Mouse (Mus musculus) embryonic facial prominence, embryonic 14.5 days (tissue): Measurements from ENCODE around the gene Stk26. TPM values are rescaled to one million over a fixed set of nuclear protein-coding genes. Genes with fewer than 3 reads are reported as not detected.

Source experiments
- ATAC-seq: fragments of 200-750 bp; cut with Nextera tagmentation; 2 replicates; pipeline ENCODE4 v1.8.0; 2017; ENCODE audit warnings: low read depth, moderate number of reproducible peaks, moderate TSS enrichment
- DNase-seq: peaks from one replicate; pipeline ENCODE4 v3.0.0-alpha.2; 2015; ENCODE audit warnings: low spot score
- H3K27ac ChIP-seq: fragments of 300-500 bp; sonication (generic); replicated peaks from 2 replicates; pipeline ENCODE4 v1.5.1; 2014; ENCODE audit warnings: low read depth, mild to moderate bottlenecking, low read length, moderate library complexity
- H3K27me3 ChIP-seq: fragments of 300-500 bp; sonication (generic); replicated peaks from 2 replicates; pipeline ENCODE4 v1.6.1; 2014; ENCODE audit warnings: low read length; ENCODE audit not compliant: control insufficient read depth, insufficient read depth
- H3K36me3 ChIP-seq: fragments of 300-500 bp; sonication (generic); 2 replicates; pipeline ENCODE4 v1.6.1; 2014; ENCODE audit warnings: low read length, mixed read lengths; ENCODE audit not compliant: control insufficient read depth, insufficient read depth
- H3K4me1 ChIP-seq: fragments of 300-500 bp; sonication (generic); 2 replicates; pipeline ENCODE4 v1.6.1; 2014; ENCODE audit warnings: antibody characterized with exemption, low read length; ENCODE audit not compliant: control insufficient read depth, insufficient read depth
- H3K4me2 ChIP-seq: fragments of 300-500 bp; sonication (generic); 2 replicates; pipeline ENCODE4 v1.6.1; 2014; ENCODE audit warnings: low read depth, mild to moderate bottlenecking, low read length, moderate library complexity, mixed read lengths
- H3K4me3 ChIP-seq: fragments of 300-500 bp; sonication (generic); 2 replicates; pipeline ENCODE4 v1.5.1; 2014; ENCODE audit warnings: low read depth, mild to moderate bottlenecking, low read length
- H3K9ac ChIP-seq: fragments of 300-500 bp; sonication (generic); 2 replicates; pipeline ENCODE4 v1.6.1; 2014; ENCODE audit warnings: low read depth, mild to moderate bottlenecking, low read length, moderate library complexity, mixed read lengths
- H3K9me3 ChIP-seq: fragments of 300-500 bp; sonication (generic); 2 replicates; pipeline ENCODE4 v1.6.1; 2016; ENCODE audit warnings: low read length; ENCODE audit not compliant: control insufficient read depth
- WGBS: fragments of 180-500 bp; shearing (Covaris S2); extraction: QIAGEN DNeasy Blood & Tissue Kit; methylation state at CpG from one replicate; pipeline ENCODE4 v1.1.7; 2014; 5-methylcytosine and 5-hydroxymethylcytosine counted together
- polyA plus RNA-seq: library from polyadenylated mRNA; unstranded; fragments of >200 nt; fragmentation: Nextera tagmentation; extraction: Ambion mirVana; gene quantifications from 2 replicates; pipeline ENCODE4 v1.2.1, GENCODE M21; 2014

Gene Stk26
- polyA plus RNA-seq, 1 experiment from 2014 or later: 10.0 TPM

GRCm38 (mm10) chrX:50903497-50903896 is 62.6 kb downstream of the Stk26 start:
- 89% methylated on average over 3 of the region's 3 CpGs for whole genome bisulfite sequencing
- no peak for DNase-seq
- Histone ChIP-seq H3K27ac (no peak overlapping the region), H3K9ac (no peak overlapping the region), H3K4me2 (no peak overlapping the region), H3K9me3 (no peaks in the 10 kb centered on the region), H3K4me3 (no peak overlapping the region), H3K27me3 (peaks cover 6% of the 10 kb centered on the region; the same call in 1 of the 2 replicates), H3K4me1 (no peaks in the 10 kb centered on the region), H3K36me3 (no peaks in the 10 kb centered on the region)
- no peak for ATAC-seq

- no peak for DNase-seq
- Histone ChIP-seq H3K27ac (no peak overlapping the region), H3K4me1 (no peaks in the 10 kb centered on the region), H3K27me3 (0 out of 2 replicates have a peak, but pooled peaks cover 4% of the 10 kb centered on the region), H3K4me3 (no peak overlapping the region), H3K36me3 (no peaks in the 10 kb centered on the region), H3K4me2 (no peak overlapping the region), H3K9ac (no peak overlapping the region), H3K9me3 (no peaks in the 10 kb centered on the region)
- ATAC-seq: no peak
- WGBS: 79% methylated on average over 5 of the region's 5 CpGs
Observed at GRCm38 (mm10) chrX:50909915-50910314, 69.1 kb downstream of the Stk26 start.

DNA sequence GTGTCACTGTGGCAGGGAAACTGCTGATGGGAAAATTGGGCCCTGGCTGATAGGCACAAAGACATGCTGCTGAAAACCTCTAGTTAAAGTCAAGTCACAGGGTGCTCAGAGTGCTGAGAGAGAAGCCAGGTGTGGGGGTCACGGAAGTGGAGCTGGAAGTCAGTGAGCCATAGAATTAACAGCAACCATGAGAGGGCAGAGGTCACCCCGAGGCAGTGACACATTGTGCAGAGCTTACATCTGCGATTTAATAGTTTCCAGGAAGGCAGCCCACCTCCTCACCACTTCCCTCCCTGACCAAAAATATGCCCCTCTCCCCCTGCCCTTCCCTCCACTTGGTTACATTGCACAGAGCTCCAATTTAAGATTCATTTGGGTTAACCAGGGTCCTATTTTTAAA is 76.5 kb downstream of the Stk26 start:
- WGBS: 23% methylated on average over 3 of the region's 3 CpGs
- no peaks in the 10 kb centered on the region for H3K27me3 ChIP-seq
- no peak overlapping the region for H3K4me3 ChIP-seq
- no peak overlapping the region for H3K4me2 ChIP-seq
- H3K9ac ChIP-seq: no peak overlapping the region
- DNase-seq (no peak), ATAC-seq (no peak)
- H3K4me1 ChIP-seq: no peaks in the 10 kb centered on the region
- no peaks in the 10 kb centered on the region for H3K9me3 ChIP-seq
- H3K36me3 ChIP-seq: no peaks in the 10 kb centered on the region
- no peak overlapping the region for H3K27ac ChIP-seq

DNA sequence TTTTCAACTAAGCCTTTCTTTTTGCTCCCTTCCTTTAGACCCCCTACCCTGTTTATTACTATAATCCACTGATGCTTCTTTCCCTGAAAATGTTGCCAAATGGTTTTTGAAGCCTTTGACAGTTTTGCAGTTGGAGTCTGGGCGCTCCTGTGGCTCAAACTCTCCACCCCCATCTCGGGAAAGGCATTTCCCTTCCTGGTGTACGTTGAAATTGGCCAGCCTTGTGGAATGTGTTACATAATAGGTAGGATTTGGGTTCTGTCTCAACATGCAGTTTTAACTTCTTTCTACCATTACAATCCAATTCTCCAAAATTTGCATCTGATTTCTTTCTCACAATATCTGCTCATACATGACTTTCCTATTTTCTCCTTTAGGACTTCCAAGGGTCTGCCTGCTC is 77.9 kb downstream of the Stk26 start:
- ATAC-seq (no peak), DNase-seq (peak; percentile 50)
- no peaks in the 10 kb centered on the region for H3K4me1 ChIP-seq
- H3K27ac ChIP-seq: no peak overlapping the region
- H3K36me3 ChIP-seq: no peaks in the 10 kb centered on the region
- no peaks in the 10 kb centered on the region for H3K9me3 ChIP-seq
- no peak overlapping the region for H3K4me3 ChIP-seq
- no peak overlapping the region for H3K4me2 ChIP-seq
- no peak overlapping the region for H3K9ac ChIP-seq
- 26% methylated on average over 3 of the region's 3 CpGs for WGBS
- H3K27me3 ChIP-seq: no peaks in the 10 kb centered on the region

DNA sequence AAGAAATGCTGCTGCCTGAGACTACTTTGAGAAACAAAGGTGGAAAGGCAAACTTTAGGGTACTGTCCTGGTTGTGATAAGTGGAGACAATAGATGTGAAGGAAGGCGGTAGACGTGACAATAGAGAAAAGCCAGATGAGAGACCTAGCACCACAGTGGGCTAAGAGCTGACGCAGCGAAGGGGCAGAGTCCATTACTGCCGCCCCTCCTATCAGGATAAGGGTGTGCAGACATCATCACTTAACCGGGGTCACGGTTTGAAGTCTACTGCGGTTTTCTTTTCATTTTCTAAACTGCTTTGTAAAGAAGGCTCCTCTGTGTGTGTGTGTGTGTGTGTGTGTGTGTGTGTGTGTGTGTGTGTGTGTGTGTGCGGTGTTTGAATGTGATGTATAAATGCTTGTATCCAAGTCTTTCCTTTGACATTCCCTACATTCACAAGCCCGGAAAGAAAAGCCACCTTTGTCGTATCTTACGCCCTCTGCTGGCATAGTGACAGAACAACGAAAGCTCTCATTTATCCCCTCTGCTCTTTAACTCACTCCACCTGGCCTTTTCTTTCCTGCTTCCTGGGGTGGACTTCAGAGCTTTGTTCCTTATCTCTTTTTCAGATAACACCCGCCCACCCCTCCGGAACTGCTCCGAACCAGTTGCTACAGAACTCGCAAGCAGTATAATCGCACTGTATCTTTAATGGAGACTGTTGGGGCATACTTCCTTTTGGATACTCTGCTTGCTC is 84.0 kb downstream of the Stk26 start:
- Histone ChIP-seq H3K27me3 (peaks cover 4% of the 10 kb centered on the region; the same call in 1 of the 2 replicates), H3K4me3 (no peak overlapping the region), H3K4me2 (no peak overlapping the region), H3K27ac (no peak overlapping the region), H3K9me3 (no peaks in the 10 kb centered on the region), H3K36me3 (no peaks in the 10 kb centered on the region), H3K4me1 (no peaks in the 10 kb centered on the region), H3K9ac (no peak overlapping the region)
- DNase-seq (peak; percentile 12), ATAC-seq (no peak)
- whole genome bisulfite sequencing: 49% methylated on average over 18 of the region's 18 CpGs

- DNase-seq (peak; percentile 15), ATAC-seq (no peak)
- no peak overlapping the region for H3K9ac ChIP-seq
- no peak overlapping the region for H3K4me2 ChIP-seq
- no peak overlapping the region for H3K4me3 ChIP-seq
- WGBS: 52% methylated on average over 10 of the region's 10 CpGs
- no peaks in the 10 kb centered on the region for H3K4me1 ChIP-seq
- no peaks in the 10 kb centered on the region for H3K36me3 ChIP-seq
- no peak overlapping the region for H3K27ac ChIP-seq
- peaks cover 9% of the 10 kb centered on the region for H3K27me3 ChIP-seq
- H3K9me3 ChIP-seq: no peaks in the 10 kb centered on the region
Observed at GRCm38 (mm10) chrX:50926893-50927545, 86.2 kb downstream of the Stk26 start.

DNA sequence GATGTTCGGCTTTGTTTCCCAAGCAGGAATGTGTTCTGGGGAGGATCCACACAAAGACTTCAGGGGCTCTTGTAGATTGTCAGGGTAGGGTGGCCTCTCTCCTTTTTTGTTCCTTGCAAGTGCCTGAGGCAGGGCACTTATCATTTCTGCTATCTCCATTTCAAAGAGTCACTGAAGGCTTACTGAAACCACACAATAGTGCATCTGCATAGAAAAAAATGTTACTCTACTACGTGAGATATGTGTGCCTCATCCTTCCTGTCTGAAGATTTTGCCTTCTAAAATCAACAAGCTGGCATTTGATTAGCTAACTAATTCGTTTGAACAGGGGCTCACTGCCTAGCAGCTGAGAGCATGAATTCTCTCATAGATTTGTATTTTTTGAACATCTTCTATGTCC is 89.5 kb downstream of the Stk26 start:
- 56% methylated on average over 3 of the region's 3 CpGs for WGBS
- Histone ChIP-seq H3K36me3 (no peaks in the 10 kb centered on the region), H3K4me2 (no peak overlapping the region), H3K9me3 (no peaks in the 10 kb centered on the region), H3K4me3 (no peak overlapping the region), H3K4me1 (no peaks in the 10 kb centered on the region), H3K27me3 (peaks cover 9% of the 10 kb centered on the region), H3K27ac (no peak overlapping the region), H3K9ac (no peak overlapping the region)
- DNase-seq: no peak
- no peak for ATAC-seq

- 75% methylated on average over 3 of the region's 3 CpGs for whole genome bisulfite sequencing
- H3K27me3 ChIP-seq: peaks cover 6% of the 10 kb centered on the region; the same call in 1 of the 2 replicates
- no peaks in the 10 kb centered on the region for H3K9me3 ChIP-seq
- H3K4me1 ChIP-seq: no peaks in the 10 kb centered on the region
- ATAC-seq: no peak
- DNase-seq: no peak
- H3K4me3 ChIP-seq: no peak overlapping the region
- H3K4me2 ChIP-seq: no peak overlapping the region
- H3K36me3 ChIP-seq: no peaks in the 10 kb centered on the region
- no peak overlapping the region for H3K9ac ChIP-seq
- no peak overlapping the region for H3K27ac ChIP-seq
Observed at GRCm38 (mm10) chrX:50937117-50937516, 96.3 kb downstream of the Stk26 start.

DNA sequence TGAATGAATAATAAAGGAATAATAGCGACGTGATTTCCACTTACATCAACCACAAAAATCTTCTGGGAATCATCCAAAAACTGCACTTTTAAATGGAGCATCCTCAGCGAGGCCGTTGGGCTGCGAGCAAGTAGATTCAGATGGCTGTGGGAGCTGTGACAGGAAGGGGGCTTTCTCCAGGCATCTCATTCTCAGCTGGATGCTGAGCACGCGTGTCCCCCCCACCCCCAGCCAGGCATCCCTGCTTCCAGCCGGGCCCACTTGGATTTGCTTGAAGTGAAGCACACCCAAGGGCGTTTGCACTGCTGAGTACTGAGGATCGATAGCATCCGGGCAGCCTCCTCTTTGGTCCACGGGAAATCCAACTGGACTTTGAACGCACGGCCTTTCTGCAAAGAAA is 101.8 kb downstream of the Stk26 start, which contains the start of gene Frmd7:
Frmd7 (minus strand) TSS at position 101 of the 400 bp plus-strand sequence.
- no peak within 1 kb of the TSS for H3K4me3 ChIP-seq
- H3K4me1 ChIP-seq: no peaks in the 10 kb centered on the region
- peaks cover 14% of the 10 kb centered on the region; the same call in 1 of the 2 replicates for H3K27me3 ChIP-seq
- H3K4me2 ChIP-seq: no peak within 1 kb of the TSS
- WGBS: 58% methylated on average over 14 of the region's 14 CpGs
- no peak for DNase-seq
- no peak for ATAC-seq
- H3K27ac ChIP-seq: no peak within 1 kb of the TSS
- no peak within 1 kb of the TSS for H3K9ac ChIP-seq
- H3K36me3 ChIP-seq: no peaks in the 10 kb centered on the region
- no peaks in the 10 kb centered on the region for H3K9me3 ChIP-seq
